Mouse (Mus musculus) mouse embryonic stem cell (cell line): ENCODE results near the gene Zmynd11.

Experiments
- in situ Hi-C, 2 experiments: fragments of 300-500 bp; cut with MboI; formaldehyde crosslinking; loops; 1 replicate in 1 of 2; 3 replicates in 1 of 2; pipeline ENCODE4 v1.14.3; 2019 to 2020; ENCODE audit warnings: low sequenced_read_pairs in 2 of 2, low pct_unique_long_range_greater_than_20kb in 1 of 2, mixed read lengths in 1 of 2; ENCODE audit not compliant: unreplicated experiment in 1 of 2

Gene Zmynd11

DNA sequence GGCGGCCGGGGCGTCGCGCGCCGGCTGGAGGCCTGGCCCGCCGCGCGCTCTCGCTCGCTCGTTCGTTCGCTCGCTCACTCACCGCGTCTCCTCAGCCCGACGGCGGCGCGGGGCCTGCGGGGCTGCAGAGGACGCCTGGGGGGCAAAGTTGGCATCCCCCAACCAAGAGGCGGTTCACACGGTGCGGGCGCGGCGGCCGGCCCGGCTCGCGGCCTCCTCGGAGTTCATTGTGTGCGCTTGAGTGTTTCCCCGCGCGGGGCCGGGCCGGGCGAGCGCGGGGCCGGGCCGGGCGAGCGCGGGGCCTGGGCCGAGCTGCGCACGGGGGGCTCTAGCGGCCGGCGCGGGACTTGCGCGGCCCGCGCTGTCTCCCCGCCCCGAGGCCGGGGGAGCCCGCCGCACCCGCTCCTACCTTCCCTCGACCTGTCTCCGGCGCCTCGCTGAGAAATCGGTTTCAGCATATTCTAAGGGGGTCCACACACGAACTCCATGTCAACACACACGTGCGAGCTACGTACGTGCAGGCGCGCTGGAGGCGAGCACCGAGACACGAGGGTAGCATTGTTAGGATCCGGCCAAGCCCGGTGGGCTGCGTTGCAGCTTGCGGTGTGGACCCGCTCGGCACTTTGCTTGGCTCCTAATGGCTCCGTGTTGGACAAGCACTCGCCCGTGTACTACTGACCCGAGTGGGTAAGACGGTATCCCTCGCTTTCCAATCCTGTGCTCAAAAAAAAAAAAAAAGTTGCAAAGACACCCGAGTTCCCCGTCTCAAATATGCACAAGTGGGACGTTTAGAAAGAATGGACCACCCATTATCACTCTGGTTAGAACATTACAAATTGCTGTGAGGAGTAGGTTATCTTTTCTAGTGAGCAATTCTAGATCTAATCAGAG, at the start of gene Zmynd11:
Gene Zmynd11 (minus strand): TSS at position 685 of the 891 bp plus-strand sequence.
- in situ Hi-C loops: no loop called here

GRCm38 (mm10) chr13:9795889-9796631, 30.9 kb upstream of the Zmynd11 start:
- in situ Hi-C loops: no loop called here

DNA sequence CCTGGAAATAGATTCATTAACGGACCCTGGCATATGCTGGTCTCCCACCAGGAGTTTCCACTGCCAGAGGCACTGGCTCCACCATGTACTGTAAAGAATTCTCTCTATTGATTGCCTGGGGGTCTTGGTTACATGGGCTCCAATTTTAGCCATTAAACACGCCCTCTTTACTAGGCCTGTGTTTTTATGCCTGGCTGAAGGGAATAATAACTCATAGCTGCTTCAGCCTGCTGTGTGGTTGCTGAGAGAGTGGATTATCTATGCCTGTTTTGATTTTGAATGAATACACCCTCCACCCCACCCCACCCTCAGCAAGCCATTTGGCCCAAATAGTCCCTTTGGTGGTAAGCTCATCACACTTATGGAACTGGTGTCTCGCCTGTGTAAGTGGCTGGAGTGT, 20.9 kb upstream of the Zmynd11 start:
- in situ Hi-C loops: no loop called here

GRCm38 (mm10) chr13:9783717-9784116, 18.6 kb upstream of the Zmynd11 start:
- in situ Hi-C loops: no loop called here

GRCm38 (mm10) chr13:9775901-9776300, 10.8 kb upstream of the Zmynd11 start:
- in situ Hi-C loops: no loop called here

GRCm38 (mm10) chr13:9774077-9774476, 8.9 kb upstream of the Zmynd11 start:
- in situ Hi-C loops: no loop called here

DNA sequence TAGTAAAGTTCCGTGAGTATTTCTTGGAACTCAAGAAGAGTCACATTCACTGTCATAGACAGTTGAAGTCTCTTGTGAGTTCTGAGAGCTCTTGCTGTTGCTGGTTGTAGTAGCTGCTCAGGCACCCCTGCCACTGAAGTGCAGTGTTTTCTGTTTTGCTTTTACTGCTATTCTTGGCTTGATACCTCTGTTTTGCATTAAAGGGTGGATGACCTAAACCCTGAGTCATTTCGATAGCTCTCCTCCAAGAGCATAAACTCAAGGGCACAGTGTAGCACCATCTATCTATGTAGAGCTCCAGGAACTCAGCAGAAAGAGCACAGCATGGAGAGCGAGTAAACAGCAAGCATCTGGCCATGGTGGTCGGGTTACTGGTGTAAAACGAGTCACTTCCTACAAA, 2.1 kb upstream of the Zmynd11 start:
- in situ Hi-C loops: no loop called here

DNA sequence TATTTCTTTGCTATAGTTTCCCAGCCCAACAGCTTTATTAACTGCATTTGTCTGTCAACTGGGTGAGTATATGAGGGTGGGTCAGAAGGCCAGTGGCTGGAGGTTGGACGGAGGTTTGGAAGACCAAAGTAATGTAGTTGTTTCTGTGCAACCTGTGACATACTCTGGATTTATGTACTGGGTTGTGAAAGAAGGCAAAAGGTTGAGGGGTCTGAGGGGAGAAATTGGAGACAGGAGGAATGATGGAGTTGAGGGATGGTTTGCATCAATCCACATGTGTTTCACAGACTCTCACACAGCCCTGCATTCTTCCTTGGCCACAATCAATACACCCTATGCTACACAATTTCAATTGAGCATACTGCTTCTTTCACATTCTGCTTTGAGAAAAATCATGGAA, 1.4 kb upstream of the Zmynd11 start:
- in situ Hi-C loops: no loop called here

DNA sequence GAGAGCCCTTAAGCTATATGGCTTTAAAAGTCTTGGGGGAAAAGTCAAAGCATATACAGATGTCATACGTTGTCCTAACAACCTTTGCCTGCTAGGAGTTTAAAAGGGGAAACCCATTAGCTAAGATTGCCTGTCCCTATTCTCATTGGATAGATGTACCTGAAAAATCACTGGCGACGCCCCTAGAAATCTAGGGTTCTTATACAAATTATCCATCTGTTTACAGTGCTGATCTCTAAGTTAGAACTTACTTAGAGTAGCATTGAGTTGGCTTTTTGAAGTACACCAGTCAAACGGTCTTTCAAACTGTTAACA, 364 bp upstream of the Zmynd11 start:
- in situ Hi-C loops: no loop called here

GRCm38 (mm10) chr13:9763828-9764645, 1.1 kb downstream of the Zmynd11 start:
- in situ Hi-C loops: no loop called here

DNA sequence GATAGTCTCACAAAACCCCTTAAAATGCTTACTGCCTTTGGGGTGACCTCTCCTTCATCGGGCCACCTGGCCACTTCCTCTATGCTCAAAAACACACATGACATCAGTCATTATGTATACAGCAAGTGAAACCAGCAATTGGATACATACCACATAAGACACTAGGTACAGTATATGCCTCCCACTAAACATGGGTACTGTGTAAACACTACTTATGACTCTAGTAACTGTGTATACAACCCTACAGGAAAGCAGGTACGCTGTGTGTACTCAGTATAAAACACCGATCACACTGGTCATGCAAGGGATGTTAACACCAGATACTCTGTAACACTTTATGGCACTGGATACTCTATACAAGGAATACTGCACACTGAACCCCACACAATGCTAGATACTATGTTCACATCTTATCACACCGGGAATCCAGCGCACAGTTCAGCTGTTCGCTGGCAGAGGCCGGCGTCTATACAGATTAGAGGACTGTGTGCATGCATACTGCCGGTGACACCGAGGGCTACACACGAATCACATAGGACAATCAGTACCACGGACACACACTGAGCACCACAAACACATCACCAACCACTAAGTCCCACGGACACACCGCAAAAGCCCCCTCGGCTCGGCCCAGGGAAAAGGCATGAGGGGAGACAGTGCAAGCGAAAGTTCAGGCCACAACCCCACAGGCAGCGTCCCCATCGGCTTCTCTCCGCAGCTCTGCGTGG, 1.9 kb downstream of the Zmynd11 start:
- in situ Hi-C loops: no loop called here

DNA sequence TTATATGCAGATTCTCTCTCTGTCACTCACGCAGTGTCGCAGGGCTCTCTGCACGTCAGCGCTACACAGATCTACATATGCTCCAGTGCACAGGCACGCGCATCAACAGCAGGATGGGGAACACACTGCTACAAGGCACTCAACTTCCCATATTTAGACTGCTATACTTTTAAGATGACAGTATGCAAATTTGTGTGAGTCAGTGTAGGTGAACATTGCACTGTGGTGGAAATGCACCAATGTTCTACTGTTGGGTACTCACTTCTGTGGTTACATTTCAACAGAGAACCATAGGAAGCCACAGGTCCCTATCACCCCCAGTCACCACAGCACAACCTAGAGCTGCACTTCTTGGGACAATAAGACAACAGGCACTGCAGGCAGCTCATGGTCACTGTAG, 5.1 kb downstream of the Zmynd11 start:
- in situ Hi-C loops: no loop called here

DNA sequence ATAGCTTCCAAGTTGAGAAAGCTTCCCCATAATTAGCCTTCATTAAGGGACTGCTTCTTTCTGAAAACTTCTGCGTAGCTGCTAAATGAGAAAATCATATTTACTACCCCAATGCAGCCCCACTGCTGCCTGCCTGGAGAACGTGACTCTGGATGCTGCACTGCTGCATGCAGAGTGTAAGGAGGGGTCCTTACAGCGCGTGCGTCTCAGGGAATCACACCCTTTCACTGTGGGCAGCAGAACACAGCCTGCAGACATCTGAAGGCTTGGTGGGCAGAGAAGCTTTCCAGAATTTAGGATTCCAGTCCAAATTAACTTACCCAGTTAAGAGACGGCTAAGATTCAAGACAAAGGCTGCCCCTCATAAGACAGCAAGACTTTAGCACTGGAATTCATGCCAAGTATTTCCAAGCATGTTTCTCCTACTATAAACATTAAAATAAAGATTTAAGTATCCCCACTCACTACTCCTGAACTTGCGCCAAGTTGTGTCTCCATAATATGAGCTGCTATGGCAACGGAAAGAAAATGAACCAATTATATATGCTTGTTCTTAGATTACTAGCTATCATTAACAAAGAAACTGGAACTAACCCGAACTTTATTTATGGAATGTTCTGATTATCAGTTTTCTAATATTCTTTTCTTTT, 7.2 kb downstream of the Zmynd11 start:
- in situ Hi-C loops: no loop called here

GRCm38 (mm10) chr13:9753706-9754105, 11.4 kb downstream of the Zmynd11 start:
- in situ Hi-C loops: no loop called here

DNA sequence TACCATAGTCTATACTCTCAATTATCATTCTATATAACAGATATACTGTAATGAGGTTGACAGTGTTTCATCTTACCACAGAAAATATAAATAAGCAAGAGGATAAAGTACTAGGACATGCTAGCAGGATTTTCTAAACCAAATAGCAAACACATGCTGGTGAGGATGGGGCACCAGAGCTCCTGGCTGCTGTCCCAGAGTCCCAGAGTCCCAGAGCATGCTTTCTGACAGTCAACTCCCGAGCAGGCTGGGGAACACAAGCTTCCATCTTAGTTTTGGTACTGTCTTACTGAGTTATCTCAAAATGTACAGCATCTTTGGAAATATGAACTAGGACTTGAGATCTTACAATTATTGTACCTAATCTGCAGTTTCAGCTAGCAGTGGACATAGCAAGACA, 14.8 kb downstream of the Zmynd11 start:
- in situ Hi-C loops: no loop called here

- in situ Hi-C loops: no loop called here
These were observed 15.3 kb downstream of the Zmynd11 start for GRCm38 (mm10) chr13:9749796-9750195.

GRCm38 (mm10) chr13:9738190-9738589, 26.9 kb downstream of the Zmynd11 start:
- in situ Hi-C loops: no loop called here

GRCm38 (mm10) chr13:9737024-9737423, 28.1 kb downstream of the Zmynd11 start:
- in situ Hi-C loops: no loop called here
